Mouse (Mus musculus): ENCODE measurements at regions not wholly inside any gene's neighbourhood (a gene's known extent, or its start where the extent isn't known, plus 50 kb on each side); places are given as distances from the start of the nearest gene placed in this dataset.
A peak's percentile ranks its signal among the peaks of the same experiment; 100 is the strongest.

DNA sequence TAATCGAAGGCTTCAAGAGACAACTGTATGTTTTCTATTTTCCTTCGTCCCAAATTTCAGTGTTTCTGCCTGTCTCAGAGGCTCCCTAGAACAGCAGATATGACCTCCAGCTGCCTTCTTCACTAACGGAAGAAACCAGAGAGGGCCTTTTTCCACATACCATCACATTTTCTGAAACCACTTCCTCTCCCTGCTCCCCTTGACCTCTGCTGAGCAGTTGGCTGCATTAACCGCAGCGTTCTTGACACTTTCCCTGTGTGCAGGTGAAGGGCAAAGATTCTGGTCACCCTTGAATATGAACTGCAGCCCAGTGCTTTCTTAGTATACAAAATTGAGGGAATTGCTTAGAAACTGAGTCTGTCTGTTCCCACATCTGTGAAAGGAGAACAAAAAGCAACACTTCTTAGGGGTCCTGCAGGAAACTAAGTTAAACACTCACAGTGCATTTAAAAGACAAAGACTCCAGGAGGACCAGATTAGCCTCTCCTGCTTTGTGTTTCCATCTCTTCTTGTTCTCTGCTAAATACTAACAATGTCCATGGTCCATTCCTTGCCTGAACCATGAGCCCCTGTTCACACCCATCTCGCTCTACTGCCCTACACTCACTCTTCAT, 98.4 kb downstream of the Akap11 start:
- no peak for DNase-seq (ENCODE audit: extremely low read depth, insufficient read length, low spot score)

DNA sequence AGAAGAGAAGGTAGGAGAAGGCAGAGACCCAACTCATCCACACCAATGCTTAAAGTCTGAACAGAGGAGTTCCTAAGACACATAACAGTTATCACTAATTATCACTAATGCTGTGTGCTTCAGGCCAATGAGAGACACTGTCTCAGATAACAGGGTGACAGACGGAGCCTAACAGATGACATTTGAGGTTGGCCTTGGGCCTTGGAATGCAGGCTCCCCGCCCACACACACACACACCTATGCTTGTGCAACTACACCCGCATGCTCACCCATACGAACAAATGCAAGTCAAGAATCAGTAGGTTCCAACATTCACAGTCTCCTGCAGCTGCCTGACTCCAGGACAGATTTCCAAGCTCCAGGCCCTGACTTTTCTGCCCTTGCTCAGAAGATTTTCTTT, 100.0 kb downstream of the Akap11 start:
- DNase-seq (ENCODE audit: extremely low read depth, insufficient read length, low spot score) = no peak

DNA sequence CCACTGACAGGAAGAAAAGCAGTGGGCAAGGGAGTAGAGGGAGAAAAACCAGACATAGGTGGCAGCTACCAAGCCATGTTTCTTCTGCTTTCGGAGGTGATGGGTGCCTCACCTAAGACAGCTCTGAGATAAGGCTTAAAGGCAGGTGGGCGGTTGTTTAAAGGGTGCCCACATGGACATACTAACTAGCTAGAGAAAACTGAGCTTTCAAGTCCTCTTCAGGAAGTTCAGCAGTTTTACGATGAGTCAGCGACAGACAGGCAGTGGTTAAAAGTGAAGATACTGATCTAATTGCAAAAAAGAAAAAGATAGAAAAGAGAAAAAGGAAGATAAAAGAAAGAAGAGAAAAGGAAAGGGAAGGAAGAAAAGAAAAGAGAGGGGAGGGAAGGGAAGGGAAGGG, 100.6 kb downstream of the Akap11 start:
- DNase-seq (ENCODE audit: extremely low read depth, insufficient read length, low spot score) = no peak

DNA sequence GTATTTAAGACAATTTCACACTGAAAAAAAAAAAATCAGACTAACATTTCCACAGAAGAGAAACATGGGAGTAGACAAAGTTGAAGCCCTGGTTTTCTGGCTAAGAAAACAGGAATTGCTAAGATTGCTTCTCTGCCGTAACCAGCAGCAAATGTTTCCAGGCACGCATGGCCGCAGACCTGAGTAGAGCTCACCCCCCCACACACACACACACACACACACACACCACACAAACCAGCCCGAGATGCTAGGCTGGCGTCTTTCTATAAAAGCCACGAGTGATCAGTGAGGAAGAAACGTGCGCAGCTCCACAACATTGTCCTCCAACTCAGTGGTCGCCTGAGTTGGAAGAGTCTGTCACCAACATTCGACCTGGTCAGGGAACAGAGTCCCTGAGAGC, 101.0 kb downstream of the Akap11 start:
- no peak for DNase-seq (ENCODE audit: extremely low read depth, insufficient read length, low spot score)

DNA sequence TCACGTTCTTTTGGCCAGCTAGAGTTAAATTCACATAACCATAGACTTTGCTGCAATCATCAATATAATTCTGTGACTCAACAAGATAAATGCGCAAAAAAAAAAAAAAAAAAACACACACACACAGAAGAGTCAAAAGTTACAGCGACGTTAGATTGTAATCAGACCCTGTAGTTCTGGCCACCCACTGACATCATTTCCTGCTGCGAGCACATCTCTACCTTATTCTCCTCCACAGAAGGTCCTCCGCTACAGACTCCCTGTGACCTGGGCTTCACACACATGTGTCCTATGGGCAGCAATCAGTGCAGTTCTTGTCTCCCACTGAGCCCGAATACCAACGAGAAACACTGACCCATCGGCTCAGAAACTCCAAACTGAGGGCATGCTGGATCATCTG, 101.9 kb downstream of the Akap11 start:
- DNase-seq (ENCODE audit: extremely low read depth, insufficient read length, low spot score) = no peak

DNA sequence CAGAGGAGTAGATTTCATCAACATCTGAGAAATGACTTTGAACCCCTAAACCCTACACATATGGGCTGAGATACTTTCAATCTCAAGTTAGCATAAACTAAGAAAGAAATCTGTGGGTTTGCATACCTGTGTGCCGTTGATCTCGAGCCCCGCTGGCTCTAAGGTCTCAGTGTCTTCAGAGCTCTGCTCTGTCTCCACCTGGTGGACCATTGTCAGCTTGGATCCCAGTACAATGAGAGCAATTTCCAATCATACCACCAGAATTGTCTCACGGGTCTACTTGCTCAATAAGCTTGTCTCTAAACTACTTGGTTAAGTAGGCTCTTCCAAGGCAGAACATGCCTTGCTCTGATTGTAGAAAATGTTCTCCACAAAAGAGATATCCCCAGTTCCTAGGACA, 102.5 kb downstream of the Akap11 start:
- no peak for DNase-seq (ENCODE audit: extremely low read depth, insufficient read length, low spot score)

DNA sequence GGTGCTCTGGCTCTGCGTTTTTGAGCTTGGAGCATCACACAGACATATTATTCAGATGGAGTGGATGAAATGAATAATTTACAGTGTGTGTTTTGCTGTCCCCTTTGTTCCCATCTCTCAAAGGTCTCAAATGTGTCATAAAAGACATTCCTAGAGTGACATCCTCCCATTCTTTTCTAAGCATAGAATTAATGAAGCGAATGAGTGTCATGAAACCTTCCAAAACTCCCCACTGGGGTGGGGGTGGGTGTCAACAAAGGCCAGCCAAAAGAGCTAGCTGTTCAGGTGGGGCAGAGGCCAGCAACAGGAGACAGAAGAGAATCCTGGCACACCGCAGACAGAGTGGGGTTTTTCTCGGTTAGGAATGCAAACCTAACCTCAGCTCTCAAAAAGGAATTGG, 104.1 kb downstream of the Akap11 start:
- no peak for DNase-seq (ENCODE audit: extremely low read depth, insufficient read length, low spot score)

DNA sequence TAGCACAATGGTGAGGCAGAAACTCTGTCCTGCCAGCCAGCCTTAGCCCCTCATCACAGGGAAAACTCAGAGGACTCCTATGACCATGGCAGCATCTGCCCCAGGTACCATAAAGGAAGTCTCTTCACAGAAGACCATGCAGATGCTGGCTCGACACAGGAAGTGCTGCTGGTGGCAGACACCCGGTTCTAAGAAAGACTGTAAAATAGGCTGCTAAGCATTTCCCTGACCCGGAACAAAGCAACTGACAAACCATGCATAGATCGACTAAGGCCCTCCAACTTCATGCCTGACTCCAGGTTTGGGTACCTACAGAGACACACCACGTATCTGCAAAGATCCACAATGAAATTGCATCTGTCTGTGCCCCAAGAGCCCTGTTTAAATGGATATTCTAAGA, 104.7 kb downstream of the Akap11 start:
- DNase-seq (ENCODE audit: extremely low read depth, insufficient read length, low spot score) = no peak

DNA sequence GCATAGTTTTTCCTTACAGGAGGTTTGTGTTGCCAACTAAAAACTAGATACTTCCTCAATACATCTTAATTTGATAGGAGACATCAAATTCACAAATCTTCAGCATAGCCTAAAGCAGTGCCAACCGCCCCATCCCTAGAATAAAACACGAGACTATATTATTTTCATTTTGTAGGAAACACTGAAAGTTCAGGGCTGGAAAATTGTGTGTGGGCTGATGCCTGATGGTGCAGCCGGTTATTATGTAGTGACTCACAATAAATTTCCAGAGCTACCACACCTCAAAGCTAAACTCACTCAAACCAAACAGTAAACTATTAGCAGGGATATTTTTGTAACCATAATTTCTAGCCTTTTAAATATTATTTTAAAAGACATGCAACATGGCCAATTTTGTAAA, 105.2 kb downstream of the Akap11 start:
- no peak for DNase-seq (ENCODE audit: extremely low read depth, insufficient read length, low spot score)

DNA sequence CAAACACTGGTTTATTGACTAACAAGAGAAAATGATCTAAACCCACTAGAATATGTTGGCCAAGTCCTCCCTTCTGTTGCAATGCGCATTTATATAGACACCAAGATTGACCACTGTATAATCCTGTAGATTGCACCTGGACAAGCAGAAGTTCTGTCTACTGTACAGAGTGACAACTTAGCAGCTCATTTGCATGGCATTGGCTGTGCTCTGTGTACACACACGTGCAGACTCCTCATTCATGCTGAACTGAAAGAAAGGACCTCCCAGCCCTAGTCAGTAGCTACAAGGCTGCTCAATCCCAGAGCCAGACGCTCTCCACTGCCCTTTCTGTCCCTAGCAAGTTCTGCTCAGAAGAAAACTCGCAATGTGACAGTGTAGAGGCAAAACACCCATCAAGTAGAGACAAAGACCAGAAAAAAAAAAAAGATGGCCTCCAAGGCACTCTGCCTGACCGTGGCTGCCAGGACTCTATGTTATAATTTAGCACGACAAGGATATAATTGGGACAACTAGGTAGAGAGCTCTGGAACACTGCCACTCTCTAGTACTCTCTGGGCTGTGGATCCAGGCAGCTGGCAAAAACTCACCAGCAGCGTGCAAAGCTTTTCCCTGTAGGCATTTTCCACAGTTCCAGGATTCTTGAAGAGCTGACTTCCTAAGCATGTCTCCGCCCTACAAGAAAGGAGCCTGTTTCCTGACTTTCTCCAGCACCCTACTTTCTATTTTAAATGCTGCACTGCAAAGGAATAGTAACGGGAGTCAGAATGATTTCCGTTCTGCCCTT, 108.2 kb downstream of the Akap11 start:
- DNase-seq (ENCODE audit: extremely low read depth, insufficient read length, low spot score) = no peak

DNA sequence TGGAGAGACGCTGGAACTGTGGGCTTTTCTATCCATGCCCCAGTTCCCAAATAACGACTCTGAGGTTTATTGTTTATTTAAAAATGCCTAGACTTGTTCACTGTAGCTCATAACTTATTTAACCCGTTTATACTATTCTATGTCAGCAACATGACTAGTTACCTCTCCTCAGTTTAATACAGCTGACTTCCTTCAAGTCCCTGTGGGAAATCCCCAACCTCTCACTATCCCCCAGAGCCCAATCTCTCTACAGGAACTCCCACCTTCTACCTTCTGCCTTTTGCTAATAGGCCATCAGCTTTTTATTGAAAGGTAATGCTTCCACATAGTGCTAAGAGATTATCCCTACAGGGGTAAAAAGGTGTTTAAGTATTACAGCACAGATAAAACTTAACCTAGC, 109.5 kb downstream of the Akap11 start:
- no peak for DNase-seq (ENCODE audit: extremely low read depth, insufficient read length, low spot score)

DNA sequence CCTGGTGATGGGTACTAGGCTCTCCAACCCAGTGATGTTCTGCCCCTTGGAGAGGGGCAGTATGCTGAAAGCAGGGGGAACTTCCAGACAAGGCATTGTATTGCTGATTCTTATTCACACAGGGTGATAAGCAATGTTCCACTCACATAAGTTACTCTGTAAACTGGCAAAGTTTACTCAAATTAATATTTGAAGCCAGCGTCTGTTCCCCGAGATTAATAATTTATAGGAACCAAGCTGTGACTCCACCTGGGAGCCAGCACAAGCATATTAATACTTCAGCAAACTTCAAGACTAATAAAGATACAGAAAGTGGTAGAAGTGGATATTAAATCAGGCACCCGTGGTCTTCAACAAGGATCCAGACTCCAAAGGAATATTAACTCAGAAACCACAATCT, 114.0 kb downstream of the Akap11 start:
- no peak for DNase-seq (ENCODE audit: extremely low read depth, insufficient read length, low spot score)

DNA sequence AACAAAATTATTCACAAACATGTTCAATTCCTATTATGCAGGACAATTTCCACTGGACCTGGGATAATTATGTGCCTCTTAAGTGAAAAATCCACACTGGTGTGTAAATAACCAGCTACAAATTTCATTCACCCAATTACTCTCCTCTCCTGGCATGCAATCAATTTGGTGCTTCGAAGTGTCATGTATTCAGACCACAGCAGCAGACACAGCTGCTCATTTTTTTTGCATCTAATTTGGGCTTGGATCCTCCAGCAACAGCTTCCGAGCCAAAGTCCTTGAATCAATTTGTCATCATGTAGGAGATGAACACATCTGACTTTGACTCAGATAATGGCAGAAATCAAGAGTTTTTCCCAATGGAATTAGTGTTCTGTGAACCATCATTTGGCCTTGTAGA, 113.1 kb upstream of the Tnfsf11 start:
- DNase-seq (ENCODE audit: extremely low read depth, insufficient read length, low spot score) = no peak

DNA sequence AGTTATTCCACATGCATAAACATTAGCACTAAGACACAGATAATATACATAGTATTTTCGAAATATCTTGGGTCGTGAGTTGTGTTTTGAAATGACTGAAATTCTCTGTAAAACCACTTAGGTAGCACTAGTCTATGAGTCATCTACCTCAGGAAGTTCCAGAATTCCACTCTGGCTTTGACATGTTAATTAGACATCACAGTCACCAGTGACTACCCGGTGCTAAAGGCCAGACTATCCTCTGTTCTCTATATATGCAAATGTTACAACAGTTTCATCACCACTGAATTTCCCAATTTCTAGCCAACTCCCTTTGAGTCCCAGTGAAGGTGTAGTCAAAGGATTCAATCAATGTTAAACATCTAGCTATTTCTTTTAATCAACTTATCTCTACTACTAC, 112.3 kb upstream of the Tnfsf11 start:
- no peak for DNase-seq (ENCODE audit: extremely low read depth, insufficient read length, low spot score)

DNA sequence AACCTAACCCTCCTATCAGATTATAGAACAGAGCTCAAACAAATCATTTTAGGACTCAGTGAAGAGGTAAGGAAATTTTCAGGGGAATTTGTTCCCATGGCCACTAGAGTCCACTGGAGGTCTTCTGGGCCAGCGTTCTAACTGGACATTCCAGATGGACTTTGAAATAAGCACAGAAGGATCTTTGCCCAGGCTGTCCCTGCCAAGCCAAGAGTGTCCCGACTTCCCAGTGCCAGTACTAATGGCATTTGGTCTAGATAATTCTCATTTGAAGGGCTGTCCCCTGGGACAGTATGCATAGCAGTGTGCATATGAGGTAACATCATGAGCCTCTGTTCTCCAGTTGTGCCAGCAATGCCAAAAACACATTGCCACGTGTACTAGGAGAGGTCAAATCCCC, 97.7 kb upstream of the Tnfsf11 start:
- DNase-seq (ENCODE audit: extremely low read depth, insufficient read length, low spot score) = no peak

DNA sequence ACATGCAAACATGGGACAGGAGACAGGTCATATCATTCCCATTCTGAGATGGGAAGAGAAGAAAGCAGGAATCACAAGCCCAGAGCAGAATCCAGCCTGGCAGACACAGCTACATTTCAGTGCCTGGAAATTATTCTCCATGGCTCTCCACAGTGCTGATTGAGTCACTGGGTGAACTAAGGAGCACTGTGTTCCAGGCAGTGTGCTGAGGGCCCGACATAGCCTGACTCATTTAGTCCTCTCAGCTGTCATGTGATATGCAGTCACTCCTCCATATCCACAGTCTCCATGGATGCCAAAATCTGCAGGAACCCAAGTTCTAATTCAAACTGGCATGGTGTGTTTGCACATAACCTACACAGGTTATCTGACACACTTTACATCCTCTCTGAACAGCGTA, 90.1 kb upstream of the Tnfsf11 start:
- DNase-seq (ENCODE audit: extremely low read depth, insufficient read length, low spot score) = peak; percentile 23

DNA sequence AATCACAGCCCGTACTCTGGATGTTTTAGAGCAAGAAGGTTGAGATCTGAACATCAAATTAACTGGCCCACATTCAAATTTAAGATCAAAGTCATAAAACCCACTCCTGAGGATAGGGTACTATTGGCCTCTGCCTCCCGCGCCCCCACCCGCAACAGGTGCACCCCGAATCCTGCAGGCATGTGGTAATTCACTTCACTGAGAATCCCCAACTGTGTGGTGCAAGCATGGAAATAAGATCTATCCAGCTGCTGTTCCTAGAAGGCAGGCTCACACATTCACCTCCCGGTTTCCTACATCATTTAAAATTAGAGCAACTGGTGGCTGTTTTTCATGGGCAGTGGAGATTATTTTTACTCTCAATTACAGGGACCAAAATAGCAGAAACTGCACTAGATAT, 87.8 kb upstream of the Tnfsf11 start:
- no peak for DNase-seq (ENCODE audit: extremely low read depth, insufficient read length, low spot score)

DNA sequence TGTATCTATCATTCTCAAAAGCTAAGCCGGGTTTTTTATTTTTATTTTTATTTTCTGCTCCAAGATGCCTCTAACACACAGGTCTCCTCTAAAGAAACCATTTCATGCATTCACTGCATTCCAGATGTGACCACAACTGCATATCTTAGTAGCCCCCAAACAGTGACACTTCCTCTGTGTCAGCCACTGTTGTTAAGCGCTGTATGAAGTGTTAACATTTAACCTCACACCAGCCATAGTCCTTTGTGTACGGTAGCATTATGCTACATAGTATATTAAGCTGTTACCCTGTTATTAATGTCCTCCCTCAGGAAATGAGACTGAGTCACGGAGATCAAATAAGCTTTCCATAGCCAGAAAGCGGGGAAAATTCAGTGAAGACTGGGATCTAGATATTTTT, 79.2 kb upstream of the Tnfsf11 start:
- DNase-seq (ENCODE audit: extremely low read depth, insufficient read length, low spot score) = no peak

DNA sequence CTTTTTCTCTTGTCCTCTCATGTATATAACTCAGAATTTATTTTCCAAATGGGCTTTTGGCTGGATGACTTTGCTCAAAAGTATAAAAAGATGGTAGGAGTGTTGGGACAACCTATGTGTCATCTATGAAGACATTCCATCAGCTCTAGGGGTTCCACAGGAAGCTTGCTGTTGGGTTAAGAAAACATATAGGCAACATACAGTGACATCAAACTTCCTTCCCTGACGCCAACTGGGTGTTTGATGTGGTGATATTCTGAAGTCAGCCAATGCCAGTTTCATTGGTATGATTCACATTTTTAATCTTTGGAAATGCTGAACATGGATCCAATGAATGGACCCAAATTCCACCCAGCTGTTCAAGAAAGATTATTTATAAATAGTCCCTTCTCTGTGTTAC, 76.5 kb upstream of the Tnfsf11 start:
- DNase-seq (ENCODE audit: extremely low read depth, insufficient read length, low spot score) = no peak

DNA sequence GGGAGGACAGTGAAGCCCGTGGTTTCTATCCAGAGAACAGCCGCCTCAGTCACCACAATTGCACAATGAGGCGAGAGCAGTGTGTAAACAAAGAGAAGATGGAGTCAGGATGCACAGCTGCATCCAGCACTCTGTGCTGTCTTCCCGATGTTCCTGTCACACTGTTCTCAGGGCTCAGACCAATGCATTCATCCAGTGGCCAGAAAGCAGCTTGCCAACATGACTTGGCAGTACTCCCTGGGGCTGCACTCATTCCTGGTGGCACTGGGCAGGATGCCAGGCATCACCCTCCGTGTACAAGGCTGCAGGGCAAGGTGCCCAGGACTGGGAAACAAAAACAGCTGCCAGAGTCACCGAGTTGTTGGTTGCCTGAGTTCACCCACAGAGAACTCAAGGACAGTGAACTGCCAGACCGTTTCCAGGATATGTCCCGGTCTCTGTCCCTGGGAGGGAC, 75.4 kb upstream of the Tnfsf11 start:
- DNase-seq (ENCODE audit: extremely low read depth, insufficient read length, low spot score) = peak; percentile 84

DNA sequence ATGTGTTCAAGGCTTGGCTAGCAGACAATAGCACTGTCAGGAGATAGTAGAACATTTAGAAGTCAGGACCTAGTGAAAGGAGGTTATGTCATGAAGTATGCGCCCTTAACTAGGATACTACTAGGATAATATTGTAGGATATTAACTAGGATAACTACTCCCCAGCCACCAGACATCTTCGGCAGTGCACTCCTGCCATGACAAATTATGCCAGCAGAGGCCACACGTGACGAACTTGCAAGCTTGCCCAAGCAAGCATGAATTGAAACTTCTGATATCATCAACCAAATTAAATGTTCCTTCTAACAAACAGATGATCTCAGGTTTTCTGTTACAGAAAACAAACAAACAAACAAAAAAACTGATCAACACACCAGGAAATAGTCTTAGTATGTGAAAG, 72.2 kb upstream of the Tnfsf11 start:
- DNase-seq (ENCODE audit: extremely low read depth, insufficient read length, low spot score) = no peak

DNA sequence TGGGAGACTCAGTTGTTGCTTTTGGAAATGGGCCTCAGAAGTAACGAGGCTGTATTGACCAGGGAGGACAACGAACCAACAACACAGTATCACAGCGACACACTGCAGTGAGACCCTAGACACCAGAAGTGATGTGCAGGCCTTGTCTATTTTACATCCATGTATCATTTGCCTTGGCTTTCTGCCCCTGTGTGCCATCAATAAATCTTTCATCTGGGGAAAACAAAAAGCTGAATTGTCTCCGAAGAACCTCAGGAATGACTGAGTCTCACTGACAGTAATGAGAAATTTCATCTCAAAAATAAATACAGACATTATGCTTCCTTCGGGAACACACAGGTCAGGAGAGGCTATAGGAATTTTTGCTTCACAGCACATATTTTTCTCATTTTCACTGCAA, 68.7 kb upstream of the Tnfsf11 start:
- DNase-seq (ENCODE audit: extremely low read depth, insufficient read length, low spot score) = no peak

Measured in 3134 (cell line).